Mouse (Mus musculus): Measurements from ENCODE around the gene Pus1.

Pus1 gene

GRCm38 (mm10) chr5:110779998-110780760 is at the start of gene Pus1:
Pus1 (minus strand) TSS chr5:110780659.
- peak; percentile 75 to 79 for DNase-seq

DNA sequence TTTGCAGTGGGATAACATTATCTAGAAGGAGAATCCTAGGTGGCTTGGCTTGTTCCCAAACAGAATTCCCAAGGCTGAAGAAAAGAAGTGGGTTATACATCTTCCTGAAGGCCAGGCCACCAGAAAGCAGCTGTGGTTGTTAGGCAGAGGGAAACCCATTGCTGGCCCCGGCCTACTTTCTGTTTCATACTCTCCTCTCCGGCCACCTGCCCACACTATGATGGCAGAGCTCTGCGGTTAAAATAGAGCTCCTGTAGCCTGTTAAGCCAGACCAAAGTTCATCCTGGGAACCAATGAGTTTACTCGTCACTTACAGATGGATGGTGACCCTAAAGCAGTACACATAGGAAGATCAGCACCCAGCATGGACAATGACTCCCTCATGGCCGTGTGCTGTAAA is 47.1 kb upstream of the Pus1 start:
- no peak for DNase-seq

GRCm38 (mm10) chr5:110826781-110827495 is 46.5 kb upstream of the Pus1 start:
- DNase-seq: no peak

DNA sequence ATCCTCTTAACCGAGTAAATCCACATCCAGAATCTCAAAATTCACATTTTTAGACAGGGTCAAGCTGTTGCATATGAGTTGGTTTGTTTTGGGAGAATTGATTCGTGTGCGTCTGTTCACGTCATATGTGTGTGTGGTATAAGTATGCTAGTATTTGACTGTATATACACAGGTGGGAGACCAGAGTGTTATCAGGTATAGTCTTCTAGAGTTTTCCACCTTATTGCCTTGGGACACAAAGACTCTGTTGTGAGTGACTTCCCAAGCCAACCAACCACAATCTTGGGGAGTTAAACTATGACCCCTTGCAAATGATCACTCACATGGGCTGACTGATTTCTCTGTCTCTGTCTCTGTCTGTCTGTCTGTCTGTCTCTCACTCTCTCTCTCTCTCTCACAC is 44.0 kb upstream of the Pus1 start:
- no peak for DNase-seq

GRCm38 (mm10) chr5:110809667-110810325 is 29.3 kb upstream of the Pus1 start, which contains the start of gene Ulk1:
Ulk1 (minus strand) TSS chr5:110810097.
- peak; percentile 99 to 100 for DNase-seq

- DNase-seq: peak; percentile 25 to 45
Observed at GRCm38 (mm10) chr5:110808821-110809666, 28.6 kb upstream of the Pus1 start.

GRCm38 (mm10) chr5:110808061-110808631 is 27.7 kb upstream of the Pus1 start:
- peak; percentile 54 to 67 for DNase-seq

DNA sequence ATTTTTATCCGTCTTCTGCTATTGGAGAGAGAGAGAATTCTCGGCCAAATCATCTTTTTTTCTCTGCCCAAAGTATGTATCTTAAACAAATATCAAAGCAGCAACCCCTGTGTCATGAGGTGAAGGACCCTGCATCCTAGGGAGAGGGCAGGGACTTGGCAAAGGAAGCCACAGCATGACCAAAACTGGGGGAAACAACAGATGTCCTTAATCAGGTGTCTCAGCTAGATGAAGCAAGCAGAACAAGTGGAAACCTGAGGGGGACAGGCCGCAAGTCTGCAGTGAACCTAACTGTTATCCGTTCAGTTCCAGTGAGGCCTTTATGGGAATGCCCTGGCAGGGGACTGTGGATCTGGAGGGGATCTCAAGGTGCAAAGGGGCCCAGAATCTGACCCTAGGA is 27.0 kb upstream of the Pus1 start:
- no peak for DNase-seq

- no peak for DNase-seq
Observed at GRCm38 (mm10) chr5:110806676-110807075, 26.2 kb upstream of the Pus1 start.

- no peak for DNase-seq
Observed at GRCm38 (mm10) chr5:110806154-110806553, 25.7 kb upstream of the Pus1 start.

DNA sequence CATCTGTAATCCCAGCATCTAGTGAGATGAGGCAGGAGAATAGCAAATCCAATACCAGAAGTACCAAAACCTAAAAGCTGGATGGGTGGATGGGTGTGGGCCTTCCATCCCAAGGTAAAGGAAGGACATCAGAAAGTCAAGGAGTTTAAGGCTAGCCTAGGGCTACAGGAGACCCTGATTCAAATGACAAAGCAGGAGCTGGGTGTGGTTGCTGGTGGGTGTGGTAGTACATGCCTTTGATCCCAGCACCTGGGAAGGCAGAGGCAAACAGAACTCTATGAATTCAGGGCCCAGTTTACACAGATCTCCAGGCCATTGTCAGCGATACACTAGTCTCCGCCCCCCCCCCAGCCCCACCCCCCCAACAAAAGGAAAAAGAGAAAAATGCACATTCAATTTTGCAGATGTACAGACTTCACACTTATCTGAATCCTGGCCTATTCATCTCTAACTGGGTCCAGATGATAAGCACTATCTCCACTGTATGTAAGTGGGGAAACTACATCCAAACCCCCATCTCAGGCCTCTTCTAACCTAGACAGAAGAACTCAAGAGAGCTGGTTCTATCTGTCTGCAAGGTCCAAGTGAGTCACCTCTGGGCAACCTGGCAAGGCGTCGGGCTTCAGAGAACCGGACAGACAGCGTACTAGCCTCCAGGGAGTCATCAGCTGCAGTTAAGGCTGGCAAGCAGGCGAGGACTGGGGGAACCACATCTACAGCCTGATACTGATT is 23.7 kb upstream of the Pus1 start:
- DNase-seq: no peak

DNA sequence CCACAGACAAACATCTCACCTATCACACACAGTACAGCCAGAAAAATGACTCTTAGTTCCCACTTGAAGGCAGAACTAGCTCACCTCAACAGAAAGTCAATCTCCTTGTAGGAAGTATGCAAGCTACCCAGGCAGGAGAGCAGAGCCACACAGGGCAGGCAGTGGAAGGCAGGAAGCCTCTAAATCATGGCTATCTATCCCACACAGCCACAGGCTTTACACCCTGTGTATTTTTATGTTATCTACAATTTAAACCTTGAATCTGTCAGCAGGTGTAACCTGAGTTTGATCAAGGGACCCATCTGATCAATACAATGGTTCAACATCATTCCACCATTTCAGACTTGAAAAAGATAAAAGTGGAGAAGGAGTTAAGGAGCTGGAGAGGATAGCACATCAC is 22.4 kb upstream of the Pus1 start:
- DNase-seq: no peak

- DNase-seq: no peak
Observed at GRCm38 (mm10) chr5:110802186-110802585, 21.7 kb upstream of the Pus1 start.

- DNase-seq: no peak
Observed at GRCm38 (mm10) chr5:110801036-110801624, 20.7 kb upstream of the Pus1 start.

DNA sequence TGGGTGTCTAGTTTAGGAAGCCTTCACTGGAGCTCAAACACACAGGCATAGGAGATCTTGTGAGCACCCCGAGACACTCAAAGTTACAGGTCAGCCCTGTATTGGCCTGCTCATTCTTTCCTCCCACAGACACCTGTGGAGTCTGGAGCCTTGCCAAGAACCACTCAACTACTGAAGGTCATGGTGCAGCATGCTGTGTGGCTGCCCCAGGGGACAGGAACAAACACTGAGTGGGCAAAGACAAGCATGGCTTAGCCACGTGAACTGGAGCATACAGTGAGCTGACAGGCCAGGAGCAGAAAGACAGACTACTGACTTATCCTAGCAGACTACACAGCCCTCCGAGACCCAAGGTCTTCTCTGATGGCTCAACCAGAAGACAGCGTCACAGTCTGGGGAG is 17.2 kb upstream of the Pus1 start:
- DNase-seq: no peak

DNA sequence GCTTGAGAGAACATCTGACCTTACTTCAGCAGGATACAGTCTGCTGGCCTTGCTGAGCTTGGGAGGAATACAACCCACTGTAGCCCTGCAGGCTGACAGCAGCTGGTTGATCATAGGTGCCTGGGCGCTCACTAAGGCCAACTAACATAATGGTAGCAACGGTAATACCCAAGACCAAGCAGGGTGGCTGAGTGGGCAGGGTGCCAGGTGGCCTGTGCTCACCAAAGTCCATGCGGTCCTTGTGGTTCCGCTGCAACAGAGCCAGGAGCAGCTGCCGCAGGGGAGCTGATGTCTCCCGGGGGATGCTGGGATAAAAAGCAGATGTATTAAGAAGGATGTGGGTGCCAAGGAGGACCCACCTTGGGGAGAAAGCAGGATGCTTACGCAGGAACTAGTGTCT is 13.9 kb upstream of the Pus1 start:
- no peak for DNase-seq

GRCm38 (mm10) chr5:110788684-110789083 is 8.2 kb upstream of the Pus1 start:
- peak in 1 of 2 experiments; percentile 32 for DNase-seq

DNA sequence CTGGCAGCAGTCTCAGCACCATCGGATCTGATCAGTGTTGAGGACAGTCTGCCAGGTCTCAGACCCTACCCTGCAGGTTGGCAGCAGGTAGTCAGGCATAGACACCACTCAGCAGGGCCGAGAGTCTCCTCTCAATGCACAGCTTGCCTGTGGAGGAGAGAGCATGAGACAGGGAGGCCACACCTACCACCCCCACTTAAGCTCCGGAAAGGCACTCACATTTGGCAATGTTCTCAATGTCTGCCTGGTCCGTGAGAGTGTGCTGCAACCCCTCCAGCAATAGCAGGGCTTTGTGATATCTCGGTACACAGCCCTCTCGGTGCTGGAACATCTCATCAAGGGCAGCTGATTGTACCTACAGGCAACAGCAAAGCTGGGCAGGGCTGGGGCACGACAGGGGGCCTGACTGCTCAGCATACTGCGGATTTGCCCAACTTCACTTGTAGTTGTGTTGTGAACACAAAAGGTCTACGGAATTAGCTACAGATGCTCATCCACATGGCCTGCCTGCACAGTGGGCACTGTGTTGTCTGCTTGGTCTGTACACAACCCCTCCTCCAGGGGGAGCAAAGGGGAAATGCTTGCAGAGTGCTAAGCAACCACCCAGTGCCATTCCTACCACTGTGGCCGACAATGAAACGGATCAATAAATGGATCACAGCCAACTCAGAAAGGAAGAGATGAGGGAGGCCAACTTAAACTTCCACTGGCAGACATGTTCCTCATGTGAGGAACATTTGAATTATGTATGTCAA is 5.8 kb upstream of the Pus1 start:
- DNase-seq: no peak

- no peak for DNase-seq
Observed at GRCm38 (mm10) chr5:110783150-110783549, 2.7 kb upstream of the Pus1 start.

DNA sequence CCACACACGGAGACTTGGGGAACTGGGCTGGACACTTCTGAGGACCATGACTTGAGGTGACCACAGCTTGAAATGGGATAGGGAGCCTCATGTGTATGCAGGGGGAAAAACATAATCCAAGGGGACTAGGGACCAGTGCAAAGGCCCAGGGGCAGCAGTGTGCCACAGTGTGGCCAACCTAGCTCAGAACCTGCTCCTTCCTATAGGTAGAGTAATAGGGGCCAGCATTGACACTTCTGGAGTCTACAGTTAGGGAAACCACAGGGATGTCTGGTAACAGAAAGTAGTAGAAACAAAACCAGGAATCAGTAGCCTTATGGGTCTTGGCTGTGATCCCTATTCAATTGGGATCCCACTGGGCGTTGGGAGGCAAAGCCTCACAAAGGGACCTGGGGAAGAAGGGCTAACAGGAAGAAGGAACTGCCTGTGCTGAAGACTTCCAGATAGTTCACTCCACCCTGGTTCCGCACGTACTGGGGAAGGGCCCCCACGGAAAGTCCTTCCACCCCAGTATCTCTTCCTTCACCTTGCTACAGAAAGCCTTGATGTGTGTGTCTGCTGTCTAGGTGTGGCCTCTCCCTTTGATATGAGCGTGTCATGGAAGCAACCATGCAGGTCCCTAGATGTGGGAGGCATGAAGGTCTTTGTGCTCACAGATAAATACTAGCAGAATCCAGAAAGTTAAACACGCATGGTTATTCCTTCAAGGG is 1.2 kb upstream of the Pus1 start:
- DNase-seq: no peak

Data from thymus, adult 18-20 months (tissue).